Mouse (Mus musculus): ENCODE data around the gene Slc12a9. TPM values are rescaled to one million over a fixed set of nuclear protein-coding genes. Genes with fewer than 3 reads are reported as not detected.
A peak's percentile ranks its signal among the peaks of the same experiment; 100 is the strongest.

The Slc12a9 gene
- 5.8 TPM in 2 replicates for polyA plus RNA-seq (2014; fragmentation: Nextera tagmentation; extraction: Ambion mirVana)

DNA sequence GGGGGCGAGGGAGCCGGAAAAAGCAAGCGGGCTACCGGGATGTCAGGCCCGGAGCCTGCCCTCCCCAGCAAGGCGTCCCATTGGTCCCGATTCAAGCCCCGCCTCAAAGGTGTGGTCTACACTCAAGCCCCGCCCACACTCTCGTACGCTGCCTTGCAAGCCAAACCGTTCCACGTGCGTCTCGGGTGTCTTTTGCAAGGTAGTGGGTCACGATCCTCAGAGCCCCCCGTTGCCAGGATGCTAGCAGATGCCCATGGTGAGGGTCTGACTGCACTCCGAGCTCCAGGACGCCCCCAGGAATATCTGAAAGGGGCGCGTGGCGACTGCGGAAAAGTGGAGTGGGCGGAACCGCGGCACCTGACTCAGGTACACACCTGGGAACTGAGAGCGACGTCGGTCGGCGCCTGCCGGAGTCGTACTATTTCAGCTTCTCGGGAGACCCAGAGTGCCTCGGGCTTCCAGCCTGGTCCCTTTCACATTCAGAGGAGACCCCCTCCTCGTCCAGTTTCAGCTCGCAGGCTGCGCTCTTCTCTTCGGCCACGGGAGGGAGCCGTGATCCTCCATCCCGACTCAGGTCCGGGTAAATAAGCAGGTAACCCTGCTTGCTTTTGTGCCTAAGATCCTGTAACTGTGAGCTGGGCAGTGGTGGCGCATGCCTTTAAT is at the start of gene Slc12a9:
Gene Slc12a9 (minus strand): TSS at position 86 of the 663 bp plus-strand sequence.
- no peaks in the 10 kb centered on the region for H3K36me3 ChIP-seq (ENCODE audit: control insufficient read depth, insufficient read depth, low read length)
- DNase-seq (ENCODE audit: low spot score, missing footprints): peak; percentile 99
- H3K27ac ChIP-seq (ENCODE audit: low read depth, low read length): no peak within 1 kb of the TSS
- no peaks in the 10 kb centered on the region for H3K9me3 ChIP-seq (ENCODE audit: control insufficient read depth, low read length)
- under 1% methylated on average over 44 of the region's 44 CpGs for WGBS
- peak; percentile 93 for ATAC-seq (ENCODE audit: low FRiP score)
- H3K27me3 ChIP-seq (ENCODE audit: control insufficient read depth, insufficient read depth, low read length): no peaks in the 10 kb centered on the region
- H3K4me3 ChIP-seq (ENCODE audit: low read depth, low read length): peak within 1 kb of the TSS; percentile 48
- H3K4me2 ChIP-seq: peak within 1 kb of the TSS; percentile 97
- peak within 1 kb of the TSS; percentile 61 for H3K9ac ChIP-seq (ENCODE audit: low read length)
- peaks cover 5% of the 10 kb centered on the region for H3K4me1 ChIP-seq (ENCODE audit: control insufficient read depth, insufficient read depth, low read length)

DNA sequence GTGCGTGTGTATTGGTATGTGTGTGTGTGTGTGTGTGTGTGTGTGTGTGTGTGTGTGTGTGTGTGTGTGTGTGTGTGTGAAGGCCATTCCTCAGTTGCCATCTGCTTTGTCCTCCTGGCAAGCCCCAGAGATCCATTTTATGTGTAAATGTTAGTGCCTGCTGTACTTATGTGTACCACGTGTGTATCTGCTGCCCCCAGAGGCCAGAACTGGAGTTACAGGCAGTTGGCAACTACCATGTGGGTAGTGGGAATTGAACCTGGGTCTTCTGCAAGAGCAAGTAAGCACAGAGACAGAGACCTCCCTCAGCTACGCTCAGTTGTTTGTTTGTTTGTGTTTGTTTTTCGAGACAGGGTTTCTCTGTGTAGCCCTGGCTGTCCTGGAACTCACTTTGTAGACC is 47.8 kb upstream of the Slc12a9 start:
- no peak overlapping the region for H3K4me3 ChIP-seq (ENCODE audit: low read depth, low read length)
- no peak overlapping the region for H3K9ac ChIP-seq (ENCODE audit: low read length)
- no peaks in the 10 kb centered on the region for H3K36me3 ChIP-seq (ENCODE audit: control insufficient read depth, insufficient read depth, low read length)
- H3K9me3 ChIP-seq (ENCODE audit: control insufficient read depth, low read length): no peaks in the 10 kb centered on the region
- no peak for ATAC-seq (ENCODE audit: low FRiP score)
- no peaks in the 10 kb centered on the region; the same call in 1 of the 2 replicates for H3K4me1 ChIP-seq (ENCODE audit: control insufficient read depth, insufficient read depth, low read length)
- H3K27me3 ChIP-seq (ENCODE audit: control insufficient read depth, insufficient read depth, low read length): no peaks in the 10 kb centered on the region
- DNase-seq (ENCODE audit: low spot score, missing footprints): peak; percentile 92
- no peak overlapping the region for H3K27ac ChIP-seq (ENCODE audit: low read depth, low read length)
- no peak overlapping the region for H3K4me2 ChIP-seq
- WGBS: 52% methylated on average over 4 of the region's 4 CpGs

DNA sequence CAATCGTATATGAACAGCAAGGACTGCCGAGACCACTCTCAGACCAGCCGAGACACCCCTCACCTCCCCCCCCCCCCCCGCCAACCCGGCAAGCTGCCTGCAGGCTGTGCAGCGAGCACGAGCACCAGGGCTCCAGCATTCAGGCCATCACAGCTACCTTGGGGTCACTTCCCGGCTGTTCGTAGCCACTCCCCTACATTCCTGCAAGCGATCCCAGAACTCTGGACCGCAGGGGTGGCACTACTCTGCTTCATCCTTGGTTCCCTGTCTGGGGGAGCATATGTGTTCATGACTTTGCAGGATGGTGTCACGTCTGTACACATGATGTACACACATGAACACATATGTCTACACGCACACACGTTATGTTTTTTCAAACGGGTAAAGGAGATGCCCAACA is 44.2 kb upstream of the Slc12a9 start:
- H3K4me1 ChIP-seq (ENCODE audit: control insufficient read depth, insufficient read depth, low read length): no peaks in the 10 kb centered on the region; the same call in 1 of the 2 replicates
- H3K4me2 ChIP-seq: no peak overlapping the region
- no peaks in the 10 kb centered on the region for H3K27me3 ChIP-seq (ENCODE audit: control insufficient read depth, insufficient read depth, low read length)
- no peak overlapping the region for H3K4me3 ChIP-seq (ENCODE audit: low read depth, low read length)
- WGBS: 37% methylated on average over 10 of the region's 15 CpGs
- H3K9ac ChIP-seq (ENCODE audit: low read length): no peak overlapping the region
- DNase-seq (ENCODE audit: low spot score, missing footprints): no peak
- H3K27ac ChIP-seq (ENCODE audit: low read depth, low read length): no peak overlapping the region
- H3K36me3 ChIP-seq (ENCODE audit: control insufficient read depth, insufficient read depth, low read length): peaks cover 10% of the 10 kb centered on the region
- no peaks in the 10 kb centered on the region for H3K9me3 ChIP-seq (ENCODE audit: control insufficient read depth, low read length)
- no peak for ATAC-seq (ENCODE audit: low FRiP score)

DNA sequence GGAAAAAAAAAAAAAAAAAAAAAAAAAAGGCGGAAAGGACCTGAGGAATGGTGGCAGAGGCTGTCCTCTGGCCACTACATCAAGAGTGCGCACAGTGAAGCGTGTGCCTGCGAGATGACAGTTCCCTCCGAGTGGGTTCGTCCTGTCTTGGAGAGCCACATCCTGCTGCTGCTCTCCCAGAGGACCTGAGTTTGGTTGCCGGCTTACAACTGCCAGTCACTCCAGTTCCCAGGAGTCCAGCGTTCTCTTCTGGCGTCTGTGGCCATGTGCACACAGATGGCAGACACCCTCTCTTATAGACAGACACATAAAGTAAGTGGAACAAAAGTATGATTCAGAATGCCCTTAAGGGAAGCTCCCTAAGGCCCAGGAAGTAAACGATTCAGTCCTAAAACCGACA is 43.8 kb upstream of the Slc12a9 start:
- no peak overlapping the region for H3K4me3 ChIP-seq (ENCODE audit: low read depth, low read length)
- no peaks in the 10 kb centered on the region for H3K9me3 ChIP-seq (ENCODE audit: control insufficient read depth, low read length)
- DNase-seq (ENCODE audit: low spot score, missing footprints) (no peak), ATAC-seq (ENCODE audit: low FRiP score) (0 out of 2 replicates have a peak, but pooled peaks have one; percentile 10)
- H3K27ac ChIP-seq (ENCODE audit: low read depth, low read length): no peak overlapping the region
- H3K4me1 ChIP-seq (ENCODE audit: control insufficient read depth, insufficient read depth, low read length): no peaks in the 10 kb centered on the region; the same call in 1 of the 2 replicates
- H3K9ac ChIP-seq (ENCODE audit: low read length): no peak overlapping the region
- WGBS: 40% methylated on average over 11 of the region's 11 CpGs
- peaks cover 14% of the 10 kb centered on the region for H3K36me3 ChIP-seq (ENCODE audit: control insufficient read depth, insufficient read depth, low read length)
- no peaks in the 10 kb centered on the region for H3K27me3 ChIP-seq (ENCODE audit: control insufficient read depth, insufficient read depth, low read length)
- no peak overlapping the region for H3K4me2 ChIP-seq

DNA sequence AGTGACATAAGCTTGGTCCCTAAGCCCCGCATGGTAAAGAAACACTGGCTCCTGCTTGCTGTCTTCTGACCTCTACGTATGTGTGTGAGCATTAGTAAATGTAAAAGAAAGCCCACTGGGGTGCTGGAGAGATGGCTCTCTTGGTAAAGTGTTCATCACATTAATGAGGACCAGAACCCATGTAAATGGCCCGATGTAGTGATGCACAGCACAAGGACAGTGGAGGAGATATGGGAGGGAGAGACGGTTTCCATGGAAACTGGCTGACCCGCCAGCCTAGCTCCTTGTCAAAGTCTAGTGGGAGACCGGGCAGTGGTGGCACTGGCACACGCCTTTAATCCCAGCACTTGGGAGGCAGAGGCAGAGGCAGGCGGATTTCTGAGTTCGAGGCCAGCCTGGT is 43.3 kb upstream of the Slc12a9 start:
- WGBS: 53% methylated on average over 9 of the region's 9 CpGs
- Histone ChIP-seq H3K4me3 (ENCODE audit: low read depth, low read length) (no peak overlapping the region), H3K36me3 (ENCODE audit: control insufficient read depth, insufficient read depth, low read length) (peaks cover 19% of the 10 kb centered on the region), H3K9me3 (ENCODE audit: control insufficient read depth, low read length) (no peaks in the 10 kb centered on the region), H3K27me3 (ENCODE audit: control insufficient read depth, insufficient read depth, low read length) (no peaks in the 10 kb centered on the region), H3K27ac (ENCODE audit: low read depth, low read length) (no peak overlapping the region), H3K4me2 (no peak overlapping the region), H3K9ac (ENCODE audit: low read length) (no peak overlapping the region), H3K4me1 (ENCODE audit: control insufficient read depth, insufficient read depth, low read length) (no peaks in the 10 kb centered on the region; the same call in 1 of the 2 replicates)
- DNase-seq (ENCODE audit: low spot score, missing footprints) (no peak), ATAC-seq (ENCODE audit: low FRiP score) (peak; percentile 29; the same call in 1 of the 2 replicates)

DNA sequence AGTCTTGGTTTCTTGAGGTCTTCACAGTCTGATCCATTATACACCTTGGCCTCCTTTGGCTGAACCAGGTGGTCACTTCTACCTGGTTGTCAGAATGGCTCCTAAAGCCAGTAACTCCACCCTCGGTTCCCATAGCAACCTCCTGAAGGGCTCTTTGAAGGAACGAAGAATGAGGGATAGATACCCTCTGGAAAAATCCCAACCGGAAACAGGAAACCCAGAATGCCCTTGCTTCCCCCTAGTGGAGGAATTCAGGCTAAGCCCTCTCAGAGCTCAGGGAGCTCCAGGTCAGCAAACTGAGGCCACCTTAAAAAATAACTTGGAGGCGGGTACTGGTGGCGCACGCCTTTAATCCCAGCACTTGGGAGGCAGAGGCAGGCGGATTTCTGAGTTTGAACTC is 42.8 kb upstream of the Slc12a9 start:
- Histone ChIP-seq H3K4me1 (ENCODE audit: control insufficient read depth, insufficient read depth, low read length) (no peaks in the 10 kb centered on the region; the same call in 1 of the 2 replicates), H3K9ac (ENCODE audit: low read length) (no peak overlapping the region), H3K27ac (ENCODE audit: low read depth, low read length) (no peak overlapping the region), H3K9me3 (ENCODE audit: control insufficient read depth, low read length) (no peaks in the 10 kb centered on the region), H3K4me2 (no peak overlapping the region), H3K36me3 (ENCODE audit: control insufficient read depth, insufficient read depth, low read length) (peaks cover 20% of the 10 kb centered on the region), H3K27me3 (ENCODE audit: control insufficient read depth, insufficient read depth, low read length) (no peaks in the 10 kb centered on the region), H3K4me3 (ENCODE audit: low read depth, low read length) (no peak overlapping the region)
- ATAC-seq (ENCODE audit: low FRiP score): no peak
- DNase-seq (ENCODE audit: low spot score, missing footprints): peak; percentile 87
- WGBS: 44% methylated on average over 7 of the region's 7 CpGs

DNA sequence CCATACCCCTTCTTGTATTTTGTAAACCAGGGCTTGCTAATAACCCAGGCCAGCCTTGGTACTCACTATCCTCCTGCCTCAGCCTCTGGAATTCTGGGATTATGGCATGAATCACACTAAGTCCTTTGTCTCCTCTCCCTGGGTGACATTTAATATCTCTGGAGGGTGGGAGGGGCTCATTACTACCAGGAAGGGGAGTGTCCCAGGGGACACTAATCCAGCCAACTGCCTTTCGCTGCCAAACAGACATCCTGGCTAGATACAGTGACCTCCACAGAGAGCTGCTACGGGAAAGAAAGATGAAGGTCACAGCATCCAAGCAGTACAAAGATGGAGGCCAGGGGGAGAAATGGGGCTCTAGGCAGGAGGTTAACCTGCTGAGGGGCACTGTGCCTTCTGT is 42.2 kb upstream of the Slc12a9 start:
- no peak overlapping the region for H3K27ac ChIP-seq (ENCODE audit: low read depth, low read length)
- no peak overlapping the region for H3K4me3 ChIP-seq (ENCODE audit: low read depth, low read length)
- no peak for DNase-seq (ENCODE audit: low spot score, missing footprints)
- peaks cover 25% of the 10 kb centered on the region for H3K36me3 ChIP-seq (ENCODE audit: control insufficient read depth, insufficient read depth, low read length)
- no peaks in the 10 kb centered on the region for H3K9me3 ChIP-seq (ENCODE audit: control insufficient read depth, low read length)
- H3K9ac ChIP-seq (ENCODE audit: low read length): no peak overlapping the region
- no peaks in the 10 kb centered on the region for H3K27me3 ChIP-seq (ENCODE audit: control insufficient read depth, insufficient read depth, low read length)
- ATAC-seq (ENCODE audit: low FRiP score): no peak
- no peak overlapping the region for H3K4me2 ChIP-seq
- H3K4me1 ChIP-seq (ENCODE audit: control insufficient read depth, insufficient read depth, low read length): no peaks in the 10 kb centered on the region; the same call in 1 of the 2 replicates
- WGBS: 66% methylated on average over 2 of the region's 2 CpGs

DNA sequence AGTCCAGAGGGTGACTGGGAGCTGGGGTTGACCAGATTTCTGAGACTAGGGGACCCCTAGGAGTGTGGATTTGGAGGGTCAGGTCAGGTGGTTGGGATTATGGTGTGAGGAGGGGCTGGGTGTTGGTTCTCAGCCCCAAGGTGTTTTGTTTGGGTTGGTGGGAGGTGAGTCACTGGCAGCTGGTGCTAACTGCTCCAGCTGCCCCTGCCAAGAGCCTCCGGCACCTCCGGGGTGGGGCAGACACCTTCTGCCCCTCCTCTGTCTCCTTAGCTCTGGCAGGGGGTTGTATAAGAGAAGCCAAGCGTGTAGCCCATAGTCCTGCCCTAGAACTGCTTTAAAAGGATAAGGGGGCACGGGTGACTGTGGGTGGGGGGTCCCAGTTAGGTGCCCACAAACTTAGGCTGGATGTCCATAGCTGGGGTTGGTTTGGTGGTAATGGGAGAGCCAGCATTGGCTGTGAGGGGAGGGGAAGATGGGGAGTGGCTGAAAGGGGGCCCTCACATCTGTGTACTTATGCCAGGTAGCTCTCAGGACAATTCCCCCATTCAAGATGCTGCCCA is 41.2 kb upstream of the Slc12a9 start:
- no peak for DNase-seq (ENCODE audit: low spot score, missing footprints)
- Histone ChIP-seq H3K36me3 (ENCODE audit: control insufficient read depth, insufficient read depth, low read length) (peaks cover 33% of the 10 kb centered on the region), H3K9me3 (ENCODE audit: control insufficient read depth, low read length) (no peaks in the 10 kb centered on the region), H3K4me1 (ENCODE audit: control insufficient read depth, insufficient read depth, low read length) (no peaks in the 10 kb centered on the region; the same call in 1 of the 2 replicates), H3K4me2 (no peak overlapping the region), H3K9ac (ENCODE audit: low read length) (no peak overlapping the region), H3K27ac (ENCODE audit: low read depth, low read length) (no peak overlapping the region), H3K27me3 (ENCODE audit: control insufficient read depth, insufficient read depth, low read length) (no peaks in the 10 kb centered on the region), H3K4me3 (ENCODE audit: low read depth, low read length) (no peak overlapping the region)
- WGBS: 83% methylated on average over 4 of the region's 4 CpGs
- no peak for ATAC-seq (ENCODE audit: low FRiP score)

DNA sequence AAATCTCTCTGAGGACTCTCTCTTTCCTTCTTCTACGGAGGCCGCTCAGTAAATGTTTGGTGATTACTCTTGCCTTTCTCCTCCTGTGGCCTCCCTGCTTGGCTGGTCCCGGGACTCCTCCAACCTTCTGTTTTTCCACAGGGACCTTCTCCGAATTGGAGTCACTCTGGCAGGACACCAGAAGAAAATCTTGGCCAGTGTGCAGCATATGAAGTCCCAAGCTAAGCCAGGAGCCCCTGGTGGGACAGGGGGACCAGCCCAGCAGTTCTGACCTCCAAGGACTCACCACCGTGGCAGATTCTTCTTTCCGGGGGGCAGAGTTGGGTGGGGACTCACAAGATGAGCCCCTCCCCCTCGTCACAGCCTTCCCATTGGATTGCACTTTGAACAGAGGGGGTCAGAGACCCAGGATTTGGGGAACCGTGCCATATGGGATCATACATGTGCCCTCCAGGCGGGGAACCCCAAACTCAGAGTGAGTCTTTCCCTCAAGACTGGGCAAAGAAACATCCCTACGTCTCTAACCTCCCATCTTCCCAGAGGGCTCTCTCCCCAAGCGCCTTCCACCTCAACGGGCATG is 40.1 kb upstream of the Slc12a9 start:
- Histone ChIP-seq H3K4me3 (ENCODE audit: low read depth, low read length) (no peak overlapping the region), H3K9ac (ENCODE audit: low read length) (no peak overlapping the region), H3K9me3 (ENCODE audit: control insufficient read depth, low read length) (no peaks in the 10 kb centered on the region), H3K36me3 (ENCODE audit: control insufficient read depth, insufficient read depth, low read length) (peaks cover 37% of the 10 kb centered on the region), H3K4me2 (no peak overlapping the region), H3K4me1 (ENCODE audit: control insufficient read depth, insufficient read depth, low read length) (no peaks in the 10 kb centered on the region; the same call in 1 of the 2 replicates), H3K27ac (ENCODE audit: low read depth, low read length) (no peak overlapping the region), H3K27me3 (ENCODE audit: control insufficient read depth, insufficient read depth, low read length) (no peaks in the 10 kb centered on the region)
- ATAC-seq (ENCODE audit: low FRiP score): no peak
- 86% methylated on average over 12 of the region's 12 CpGs for WGBS
- no peak for DNase-seq (ENCODE audit: low spot score, missing footprints)

Data from midbrain, embryonic 11.5 days (tissue).